Mouse (Mus musculus): ENCODE data around the gene Adh4. TPM values are rescaled to one million over a fixed set of nuclear protein-coding genes. Genes with fewer than 3 reads are reported as not detected.

Adh4 gene
- polyA plus RNA-seq, 1 experiment from 2014 or later, result not detected

Other genes with a start within 250 kb of the Adh4 start
- 0.13 and 0.32 TPM in 2 replicates for gene 4930579F01Rik, start 221.6 kb upstream of the Adh4 start, polyA plus RNA-seq (2015; fragmentation: Nextera tagmentation; extraction: Ambion mirVana)
- 0.79 and 1.6 TPM in 2 replicates for gene Adh7, start 197.7 kb upstream of the Adh4 start, polyA plus RNA-seq (2015; fragmentation: Nextera tagmentation; extraction: Ambion mirVana)
- 63.3 and 92.5 TPM in 2 replicates for gene Adh1, start 154.5 kb upstream of the Adh4 start, polyA plus RNA-seq (2015; fragmentation: Nextera tagmentation; extraction: Ambion mirVana)
- gene Adh6a, start 102.2 kb upstream of the Adh4 start, polyA plus RNA-seq (2015; fragmentation: Nextera tagmentation; extraction: Ambion mirVana), result 0.16 and 0.32 TPM in 2 replicates
- 0.13 and 0.39 TPM in 2 replicates for gene Adh6b, start 73.7 kb upstream of the Adh4 start, polyA plus RNA-seq (2015; fragmentation: Nextera tagmentation; extraction: Ambion mirVana)
- gene Adh5, start 27.6 kb downstream of the Adh4 start, polyA plus RNA-seq (2015; fragmentation: Nextera tagmentation; extraction: Ambion mirVana), result 169 and 178 TPM in 2 replicates
- 50.0 and 53.4 TPM in 2 replicates for gene Metap1, start 74.0 kb downstream of the Adh4 start, polyA plus RNA-seq (2015; fragmentation: Nextera tagmentation; extraction: Ambion mirVana)
- gene Eif4e, start 110.7 kb downstream of the Adh4 start, polyA plus RNA-seq (2015; fragmentation: Nextera tagmentation; extraction: Ambion mirVana), result 284 and 299 TPM in 2 replicates